Mouse (Mus musculus) heart, adult 2 months (tissue): ENCODE results near the gene 4930595D18Rik.

ENCODE experiments used
- CTCF ChIP-seq: fragments of 200-600 bp; IDR thresholded peaks from 2 replicates; pipeline ENCODE4 v1.8.1; 2022; ENCODE audit warnings: antibody characterized with exemption, mild to moderate bottlenecking, moderate library complexity
- EP300 ChIP-seq: fragments of 200-500 bp; IDR thresholded peaks from 2 replicates; pipeline ENCODE4 v1.6.1; 2011; ENCODE audit warnings: low read depth, low read length, control low read depth; ENCODE audit not compliant: insufficient read depth
- POLR2A ChIP-seq: fragments of 200-500 bp; IDR thresholded peaks from 2 replicates; pipeline ENCODE4 v1.6.1; 2011; ENCODE audit warnings: mild to moderate bottlenecking, low read depth, low read length, control low read depth; ENCODE audit not compliant: insufficient read depth

DNA sequence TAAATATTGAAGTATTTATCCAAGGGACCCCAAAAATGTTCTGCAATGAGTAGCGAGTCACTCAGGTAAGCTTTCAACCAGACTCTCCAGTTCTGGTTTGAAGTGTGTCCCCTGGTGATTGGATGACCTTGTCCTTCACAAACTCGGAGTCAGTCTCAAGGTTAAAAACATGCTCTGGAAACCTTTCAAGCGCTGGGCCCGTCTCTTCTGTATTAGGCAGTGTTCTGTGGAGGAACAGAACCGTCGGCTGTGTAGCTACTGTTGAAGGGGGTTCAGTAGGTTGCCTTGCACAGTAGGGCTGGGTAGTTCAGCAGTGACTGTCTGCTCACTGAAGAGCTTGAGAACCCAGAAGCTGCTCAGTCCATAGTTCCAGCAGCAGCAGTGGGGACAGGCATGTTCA is 29.6 kb downstream of the 4930595D18Rik start:
- TF ChIP-seq CTCF (no peak), POLR2A (no peak), EP300 (no peak)
